Mouse (Mus musculus): Measurements from ENCODE around the gene 2410137M14Rik. TPM values are rescaled to one million over a fixed set of nuclear protein-coding genes. Genes with fewer than 3 reads are reported as not detected.

The 2410137M14Rik gene
- total RNA-seq, 4 experiments from 2014 or later, result not detected

DNA sequence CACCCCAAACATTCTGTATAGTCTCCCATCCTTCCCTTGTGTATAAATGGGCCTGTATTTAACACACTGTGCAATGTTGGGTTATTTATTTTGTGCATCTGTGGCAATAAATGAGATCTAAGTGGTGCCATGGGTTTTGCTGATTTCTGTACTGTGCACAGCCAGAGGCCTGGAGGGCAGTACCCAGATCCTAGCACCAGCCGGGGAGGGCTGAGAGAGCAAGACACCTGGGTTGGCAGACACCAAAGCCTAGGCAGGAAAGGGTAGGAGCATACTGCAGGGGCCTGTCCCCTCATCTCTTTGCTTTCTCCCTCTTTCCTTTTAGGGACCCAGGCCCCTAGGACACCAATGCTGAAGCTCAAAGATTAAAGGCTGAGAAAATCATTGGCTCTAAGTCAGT is 32.8 kb downstream of the 2410137M14Rik start:
- no peak for DNase-seq

DNA sequence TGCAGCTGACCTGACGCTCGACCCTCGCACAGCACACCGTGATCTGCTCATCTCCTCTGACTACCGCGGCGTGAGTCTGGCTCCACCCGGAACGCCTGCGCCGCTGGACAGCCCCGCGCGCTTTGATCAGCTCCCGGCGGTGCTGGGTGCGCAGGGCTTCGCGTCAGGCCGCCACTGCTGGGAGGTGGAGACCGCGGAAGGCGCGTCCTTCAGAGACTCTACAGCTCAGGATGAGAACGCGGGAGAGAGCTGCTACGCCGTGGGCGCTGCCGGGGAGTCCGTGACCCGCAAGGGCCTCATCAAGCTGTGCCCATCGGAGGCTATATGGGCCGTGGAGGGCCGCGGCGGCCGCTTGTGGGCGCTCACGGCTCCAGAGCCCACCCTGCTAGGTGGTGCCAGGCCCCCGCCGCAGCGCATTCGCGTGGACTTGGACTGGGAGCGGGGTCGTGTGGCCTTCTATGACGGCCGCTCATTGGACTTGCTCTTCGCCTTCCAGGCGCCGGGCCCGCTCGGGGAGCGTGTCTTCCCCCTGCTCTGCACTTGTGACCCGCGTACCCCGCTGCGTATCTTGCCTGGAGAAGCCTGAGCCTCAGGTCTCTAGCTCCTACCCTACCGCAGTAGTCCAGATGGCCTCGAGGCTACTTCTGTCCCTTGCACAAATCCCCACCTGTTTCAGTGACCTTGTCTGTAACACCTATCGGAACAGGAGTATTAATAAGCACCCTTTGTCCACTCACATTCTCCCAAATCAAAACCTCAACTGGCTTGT is 33.8 kb downstream of the 2410137M14Rik start:
- peak; percentile 55 for DNase-seq

DNA sequence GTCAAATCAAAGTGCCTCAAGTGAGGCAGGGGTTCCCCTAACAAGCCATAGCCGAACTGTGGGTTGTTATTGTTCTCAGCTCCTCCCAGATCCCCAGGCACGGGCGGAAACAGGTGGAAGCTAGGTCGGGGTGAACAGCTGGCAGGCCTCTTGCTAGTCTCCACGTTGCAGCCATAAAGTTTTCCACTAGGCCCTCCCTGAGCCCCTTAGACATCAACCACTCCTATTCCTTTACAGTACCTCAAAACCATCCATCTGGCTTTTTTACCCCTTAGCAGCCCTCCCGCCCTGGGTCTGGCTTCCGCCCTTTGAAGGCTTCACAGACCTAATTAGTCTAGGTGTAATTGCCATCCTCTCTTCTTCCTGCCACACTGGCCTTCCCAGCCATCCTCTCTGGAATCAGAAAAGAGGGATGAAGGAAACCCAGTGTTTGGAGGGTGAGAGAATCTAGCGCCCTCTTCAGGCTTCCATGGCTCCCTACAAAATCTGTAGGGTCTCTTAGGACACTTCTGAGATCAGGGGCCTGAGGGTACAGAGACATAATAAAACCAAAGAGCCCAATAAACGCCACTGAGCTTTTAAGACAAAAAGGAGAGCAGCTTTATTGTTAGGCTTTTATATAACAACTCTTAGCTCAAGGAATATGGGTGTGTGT is 36.8 kb downstream of the 2410137M14Rik start:
- no peak for DNase-seq

DNA sequence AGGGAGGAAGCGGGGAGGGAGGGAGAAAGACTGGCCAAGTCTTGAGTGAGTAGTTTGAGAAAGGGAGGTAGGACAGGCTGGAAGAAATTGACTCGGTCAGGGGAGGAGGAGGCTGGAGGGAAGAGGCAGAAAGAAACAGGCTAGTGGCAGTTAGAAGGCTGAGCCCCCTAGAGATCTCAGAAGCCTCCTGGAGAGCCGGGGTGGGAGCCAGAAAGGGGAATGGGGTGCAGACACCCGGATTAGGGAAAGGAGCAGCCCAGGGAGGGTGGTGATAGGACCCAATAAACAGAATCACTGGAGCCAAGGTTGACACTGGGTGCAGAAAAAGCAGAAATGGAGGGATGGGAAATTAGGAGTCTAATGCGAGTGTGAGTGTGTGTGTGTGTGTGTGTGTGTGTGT is 37.3 kb downstream of the 2410137M14Rik start:
- no peak for DNase-seq

DNA sequence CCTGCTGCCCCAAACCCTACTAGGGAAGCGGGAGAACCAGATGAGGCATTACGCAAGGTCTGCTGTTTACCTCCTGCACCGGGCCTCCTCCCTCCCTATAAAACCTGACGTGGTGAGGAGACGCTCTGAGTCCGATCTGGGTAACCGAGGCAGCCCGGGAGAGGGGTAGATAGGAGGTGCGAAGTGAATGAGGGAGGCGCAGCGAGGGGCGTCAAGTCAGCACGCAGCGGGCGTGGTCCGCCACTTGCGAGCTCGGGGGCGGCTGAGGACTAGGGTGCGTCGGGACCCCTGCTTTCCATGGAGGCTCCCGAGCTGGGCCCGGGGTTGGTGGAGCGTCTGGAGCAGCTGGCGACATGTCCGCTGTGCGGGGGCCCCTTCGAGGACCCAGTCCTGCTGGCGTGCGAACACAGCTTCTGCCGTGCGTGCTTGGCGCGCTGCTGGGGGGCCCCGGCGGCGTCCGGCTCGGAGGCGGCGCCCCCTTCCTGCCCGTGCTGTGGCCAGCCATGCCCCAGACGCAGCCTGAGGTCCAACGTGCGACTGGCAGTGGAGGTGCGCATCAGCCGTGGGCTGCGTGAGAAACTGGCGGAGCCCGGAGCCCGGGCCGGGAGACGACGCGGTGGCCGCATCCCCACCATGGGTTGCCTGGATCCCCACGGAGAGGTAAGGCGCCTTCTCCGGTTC is 38.1 kb downstream of the 2410137M14Rik start, which contains the start of gene Rnf39:
TSS of gene Rnf39 (plus strand) at position 128 of the 681 bp plus-strand sequence.
- no peak for DNase-seq

DNA sequence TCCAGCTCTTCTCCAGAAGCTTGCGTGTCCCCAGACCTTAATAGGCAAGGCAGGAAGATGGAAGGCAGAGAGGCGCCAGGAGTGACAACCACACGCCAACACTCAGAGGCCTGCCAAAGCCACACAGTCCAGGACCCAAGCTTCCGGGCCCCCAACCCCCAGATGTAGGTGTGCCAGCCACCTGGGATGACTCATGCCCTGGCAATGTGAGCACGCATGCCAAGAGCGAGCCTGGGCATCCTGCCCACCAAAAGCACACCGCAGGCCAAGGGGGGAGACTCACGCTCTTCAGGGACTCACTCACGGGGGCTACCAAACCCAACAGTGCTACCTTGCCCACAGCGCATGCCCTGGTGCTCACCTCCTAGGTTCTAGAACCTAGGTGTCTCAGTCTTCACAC is 38.6 kb downstream of the 2410137M14Rik start:
- no peak for DNase-seq

DNA sequence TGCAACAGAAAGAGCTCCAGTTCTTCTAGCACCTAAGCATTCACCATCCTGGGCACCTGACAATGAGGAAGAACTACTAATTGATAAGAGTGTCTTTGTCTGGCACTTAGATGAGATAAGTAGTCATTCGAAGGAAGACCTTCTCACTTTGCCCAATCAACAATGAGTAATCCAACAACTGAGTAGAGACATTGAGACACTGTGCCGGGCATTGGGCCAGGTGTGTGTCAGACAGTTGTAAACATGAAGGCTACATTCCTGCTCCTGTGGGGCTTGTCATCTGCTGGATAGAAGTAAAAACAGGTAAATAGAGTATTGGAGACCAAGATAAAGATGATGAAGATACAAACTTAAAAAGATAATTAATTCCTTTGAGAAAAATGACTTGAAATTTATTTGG is 43.0 kb downstream of the 2410137M14Rik start:
- peak; percentile 66 for DNase-seq

DNA sequence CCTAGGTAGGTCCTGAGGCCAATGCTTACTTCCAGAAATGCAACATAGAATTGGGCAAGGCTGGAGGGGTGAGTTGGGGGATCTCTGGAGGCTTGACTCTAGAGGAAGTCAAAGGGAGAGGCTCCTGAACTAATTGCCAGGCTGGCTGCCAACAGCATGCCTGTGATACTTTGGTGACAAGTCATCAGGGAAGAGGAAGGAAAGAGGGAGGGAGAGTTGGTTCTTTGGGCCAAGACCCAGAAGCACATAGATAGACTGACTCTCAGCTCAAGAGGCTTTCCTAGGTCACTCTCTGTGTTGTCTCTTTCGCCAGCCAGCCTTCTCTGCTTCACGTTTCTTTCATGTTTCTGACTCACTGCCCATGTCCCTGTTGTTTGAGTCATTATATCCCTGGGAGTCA is 49.2 kb downstream of the 2410137M14Rik start:
- peak; percentile 65 for DNase-seq

DNA sequence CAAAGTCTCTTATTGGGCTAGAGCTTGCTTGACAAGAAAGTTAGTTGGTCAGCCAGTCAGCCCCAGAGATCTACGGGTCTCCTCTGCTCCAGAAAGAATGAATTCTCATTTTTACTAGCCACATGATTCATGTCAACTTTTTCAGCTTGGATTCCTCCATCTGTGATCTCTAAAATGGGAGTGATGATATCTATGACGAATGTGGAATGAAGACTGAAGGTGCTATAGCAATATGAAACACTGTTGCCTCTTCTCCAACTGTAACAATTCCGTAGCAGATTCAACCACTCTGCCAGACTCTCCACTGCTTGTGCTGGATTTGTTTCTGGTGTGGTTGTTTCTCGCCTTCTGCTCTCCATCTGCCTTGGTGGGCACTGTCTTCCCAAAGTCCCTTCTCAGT is 49.9 kb downstream of the 2410137M14Rik start:
- no peak for DNase-seq

DNA sequence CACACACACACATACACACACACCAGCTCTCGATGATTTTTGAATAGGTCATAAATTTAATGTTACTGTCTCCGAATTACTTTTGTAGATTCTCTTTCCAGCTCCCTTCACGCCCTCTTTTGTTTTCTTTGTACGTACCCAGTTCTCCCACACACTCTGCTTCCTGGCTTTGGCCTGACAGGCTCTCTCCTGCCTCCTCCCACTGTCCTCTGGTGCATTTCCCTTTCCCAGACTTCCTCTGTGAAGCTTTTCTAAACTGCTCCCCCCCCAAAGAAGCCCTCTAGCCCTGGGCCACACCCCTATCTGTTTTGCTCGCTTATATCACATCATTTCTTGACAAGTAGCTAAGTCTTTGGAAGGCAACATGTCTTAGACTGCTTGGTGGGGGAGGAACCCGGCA is 50.8 kb downstream of the 2410137M14Rik start:
- no peak for DNase-seq

DNA sequence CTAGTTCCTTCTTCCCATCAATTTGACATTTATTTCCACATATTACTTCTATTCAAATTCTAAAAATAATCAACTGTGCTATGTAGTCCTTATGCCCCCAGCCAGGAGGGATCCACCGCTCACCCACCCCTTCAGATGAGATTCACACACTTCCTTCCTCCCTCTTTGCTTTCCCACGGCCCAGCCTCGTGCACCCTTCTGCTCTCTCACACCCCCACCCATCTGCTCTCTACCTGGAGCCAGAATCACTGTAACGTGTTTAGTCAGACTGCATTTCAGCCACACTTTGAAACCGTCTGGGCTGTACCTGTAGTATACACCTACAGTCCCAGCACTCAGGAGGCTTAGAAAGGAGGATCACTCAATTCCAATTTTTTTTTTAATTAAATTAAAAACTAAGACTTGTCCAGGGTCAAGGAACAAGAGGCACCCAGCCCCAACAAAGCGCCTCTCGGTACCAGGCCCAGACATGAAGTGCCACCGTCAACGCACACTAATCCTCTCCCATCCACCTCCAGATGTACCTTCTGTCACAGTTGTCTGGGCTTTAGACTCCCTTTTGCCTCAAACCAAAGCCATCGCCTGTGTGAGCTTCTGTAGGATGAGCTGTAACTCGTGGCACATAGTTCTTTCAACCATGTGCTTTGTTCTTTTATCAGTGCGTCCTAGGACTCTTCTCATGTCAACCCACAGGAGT is 51.7 kb downstream of the 2410137M14Rik start:
- DNase-seq, result no peak

Other genes starting within 250 kb of the 2410137M14Rik start
- gene H2-M10.5, start 208.3 kb downstream of the 2410137M14Rik start, total RNA-seq (2022), result not detected
- gene H2-M10.6, start 169.1 kb downstream of the 2410137M14Rik start, total RNA-seq (2022), result not detected
- 10 to 100 TPM; 60.6 to 88.8 (median 74.4) TPM for gene Trim26, start 144.1 kb downstream of the 2410137M14Rik start, total RNA-seq (2022)
- gene Trim15, start 114.0 kb downstream of the 2410137M14Rik start, total RNA-seq (2022), result under 1 TPM in 1 of 4 experiments, not detected in 3; 0.24 TPM
- gene Trim10, start 111.7 kb downstream of the 2410137M14Rik start, total RNA-seq (2022), result under 1 TPM in 1 of 4 experiments, not detected in 3; 0.17 TPM
- gene Trim40, start 91.1 kb downstream of the 2410137M14Rik start, total RNA-seq (2022), result 1 to 10 TPM in 3 of 4 experiments, under 1 TPM in 1; 0.42 to 6.1 (median 3.3) TPM
- gene Trim31, start 83.1 kb downstream of the 2410137M14Rik start, total RNA-seq (2022), result not detected
- gene Rnf39, start 38.3 kb downstream of the 2410137M14Rik start, total RNA-seq (2022), result under 1 TPM in 3 of 4 experiments, not detected in 1; 0.15 to 0.51 (median 0.17) TPM
- 100 to 1,000 TPM in 1 of 4 experiments, 10 to 100 TPM in 3; 74.5 to 104 (median 81.9) TPM for gene Ppp1r11, start 29.5 kb downstream of the 2410137M14Rik start, total RNA-seq (2022)
- 10 to 100 TPM; 39.0 to 48.4 (median 43.6) TPM for gene Znrd1, start 22.7 kb downstream of the 2410137M14Rik start, total RNA-seq (2022)
- 10 to 100 TPM; 10.8 to 13.1 (median 11.9) TPM for gene Znrd1as, start 22.6 kb downstream of the 2410137M14Rik start, total RNA-seq (2022)
- under 1 TPM in 1 of 4 experiments, not detected in 3; 0.14 TPM for gene H2-M5, start 8.3 kb upstream of the 2410137M14Rik start, total RNA-seq (2022)
- gene Zfp57, start 19.9 kb upstream of the 2410137M14Rik start, total RNA-seq (2022), result 1 to 10 TPM; 2.0 to 2.6 (median 2.3) TPM
- gene Mog, start 42.2 kb upstream of the 2410137M14Rik start, total RNA-seq (2022), result not detected
- gene Gabbr1, start 64.7 kb upstream of the 2410137M14Rik start, total RNA-seq (2022), result 10 to 100 TPM; 25.3 to 63.8 (median 50.8) TPM
- not detected for gene Olfr90, start 107.3 kb upstream of the 2410137M14Rik start, total RNA-seq (2022)
- gene Olfr91, start 117.0 kb upstream of the 2410137M14Rik start, total RNA-seq (2022), result not detected
- gene Olfr92, start 138.9 kb upstream of the 2410137M14Rik start, total RNA-seq (2022), result not detected
- gene Olfr93, start 180.3 kb upstream of the 2410137M14Rik start, total RNA-seq (2022), result not detected
- 1 to 10 TPM in 1 of 4 experiments, under 1 TPM in 2, not detected in 1; 0.31 to 3.1 (median 0.65) TPM for gene Ubd, start 212.7 kb upstream of the 2410137M14Rik start, total RNA-seq (2022)
- not detected for gene Olfr94, start 219.8 kb upstream of the 2410137M14Rik start, total RNA-seq (2022)
- gene Olfr95, start 231.9 kb upstream of the 2410137M14Rik start, total RNA-seq (2022), result not detected
- gene Olfr96, start 238.9 kb upstream of the 2410137M14Rik start, total RNA-seq (2022), result not detected

Measured in adrenal gland, adult 8-10 months (tissue).